Mouse (Mus musculus) stomach, embryonic 16.5 days (tissue): ENCODE data around the gene Mlst8. TPM values are rescaled to one million over a fixed set of nuclear protein-coding genes. Genes with fewer than 3 reads are reported as not detected.

Experiments used
- ATAC-seq: fragments of 200-750 bp; cut with Nextera tagmentation; 2 replicates; pipeline ENCODE4 v1.8.0; 2017; ENCODE audit warnings: moderate number of reproducible peaks, moderate TSS enrichment; ENCODE audit not compliant: insufficient read depth, low FRiP score
- H3K27ac ChIP-seq: fragments of 300-500 bp; sonication (generic); 2 replicates; pipeline ENCODE4 v1.5.1; 2014; ENCODE audit warnings: low read length
- H3K27me3 ChIP-seq: fragments of 300-500 bp; sonication (generic); 2 replicates; pipeline ENCODE4 v1.6.1; 2014; ENCODE audit warnings: low read length, control low read depth, mixed read lengths; ENCODE audit not compliant: control insufficient read depth, insufficient read depth
- H3K36me3 ChIP-seq: fragments of 300-500 bp; sonication (generic); 2 replicates; pipeline ENCODE4 v1.6.1; 2014; ENCODE audit warnings: low read length; ENCODE audit not compliant: control insufficient read depth, insufficient read depth
- H3K4me1 ChIP-seq: fragments of 300-500 bp; sonication (generic); 2 replicates; pipeline ENCODE4 v1.6.1; 2014; ENCODE audit warnings: low read length, control low read depth, mixed read lengths; ENCODE audit not compliant: control insufficient read depth, insufficient read depth
- H3K4me2 ChIP-seq: fragments of 300-500 bp; sonication (generic); 2 replicates; pipeline ENCODE4 v1.6.1; 2014; ENCODE audit warnings: low read depth, low read length, mixed read lengths
- H3K4me3 ChIP-seq: fragments of 300-500 bp; sonication (generic); replicated peaks from 2 replicates; pipeline ENCODE4 v1.5.1; 2014; ENCODE audit warnings: mild to moderate bottlenecking, low read length
- H3K9ac ChIP-seq: fragments of 300-500 bp; sonication (generic); 2 replicates; pipeline ENCODE4 v1.6.1; 2014; ENCODE audit warnings: low read length
- H3K9me3 ChIP-seq: fragments of 300-500 bp; sonication (generic); replicated peaks from 2 replicates; pipeline ENCODE4 v1.6.1; 2016; ENCODE audit warnings: low read length, control low read depth; ENCODE audit not compliant: control insufficient read depth
- WGBS: fragments of 180-500 bp; shearing (Covaris S2); extraction: QIAGEN DNeasy Blood & Tissue Kit; methylation state at CpG from one replicate; pipeline ENCODE4 v1.1.7; 2014; 5-methylcytosine and 5-hydroxymethylcytosine counted together
- polyA plus RNA-seq: library from polyadenylated mRNA; unstranded; fragments of >200 nt; fragmentation: Nextera tagmentation; extraction: Ambion mirVana; gene quantifications from 2 replicates; pipeline ENCODE4 v1.2.1, GENCODE M21; 2015

Mlst8 gene
- polyA plus RNA-seq = 29.0 and 33.6 TPM in 2 replicates

DNA sequence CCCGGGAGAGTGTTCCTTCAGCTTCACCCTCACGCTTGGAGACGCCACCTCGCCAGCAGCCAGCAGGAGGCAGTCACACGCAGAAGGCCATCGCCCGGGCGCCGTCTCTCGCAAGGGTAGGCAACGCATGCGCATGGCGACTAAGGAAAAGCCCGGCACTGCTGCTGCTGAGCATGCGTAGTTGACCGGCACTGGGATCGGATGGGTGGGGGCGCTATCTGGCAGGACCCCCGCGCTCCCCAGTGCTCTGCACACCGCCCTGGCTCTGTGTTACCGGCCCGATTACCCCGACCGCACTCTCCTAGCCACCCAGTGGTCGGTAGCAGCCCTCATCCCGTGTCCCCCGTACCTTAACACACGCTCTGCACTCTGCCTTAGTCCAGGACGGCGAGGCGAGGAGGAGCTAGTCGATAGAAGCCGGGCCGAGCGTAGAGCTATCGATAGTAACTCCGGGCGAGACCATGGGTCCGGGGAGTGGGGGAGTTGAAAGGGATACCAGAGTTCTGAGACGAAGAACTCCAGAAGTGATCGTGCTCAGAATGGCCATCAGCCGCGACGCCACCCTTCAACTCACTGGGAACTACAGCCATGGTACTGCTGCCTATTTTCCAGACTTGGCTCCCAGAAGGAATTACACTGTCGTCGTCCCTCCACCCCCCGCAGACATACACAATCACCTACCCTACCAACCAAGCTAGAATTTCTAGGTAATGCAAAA is at the start of gene Mlst8:
Gene Mlst8 (minus strand): TSS at position 416 of the 718 bp plus-strand sequence.
- H3K4me1 ChIP-seq = peaks cover 13% of the 10 kb centered on the region

DNA sequence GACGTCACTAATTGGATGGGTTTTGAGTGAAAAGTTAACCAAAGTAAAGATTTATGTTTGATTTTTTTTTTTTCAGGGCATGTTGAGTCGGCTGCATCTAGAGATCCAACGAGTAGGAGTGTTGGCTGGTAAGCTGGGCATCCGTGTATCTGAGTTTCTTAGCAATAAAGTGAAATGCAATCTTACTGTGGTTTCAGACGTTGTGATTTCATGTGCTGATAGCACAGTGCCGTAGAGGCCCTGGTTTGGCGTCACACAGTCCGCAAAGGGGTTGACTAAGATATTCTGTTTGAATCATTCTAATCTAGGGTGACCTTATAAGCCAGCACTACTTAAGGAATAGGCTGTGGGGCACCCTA is 49.7 kb upstream of the Mlst8 start:
- no peak for ATAC-seq
- Histone ChIP-seq H3K9me3 (no peaks in the 10 kb centered on the region), H3K9ac (peak overlapping the region; percentile 81), H3K27ac (peak overlapping the region; percentile 85), H3K4me3 (peak overlapping the region; percentile 65), H3K4me2 (peak overlapping the region; percentile 66), H3K27me3 (no peaks in the 10 kb centered on the region), H3K4me1 (peaks cover 42% of the 10 kb centered on the region), H3K36me3 (0 out of 2 replicates have a peak, but pooled peaks cover 6% of the 10 kb centered on the region)
- under 1% methylated on average over 8 of the region's 8 CpGs for WGBS

More for the DNA sequence above, at the start of gene Mlst8:
- H3K4me3 ChIP-seq = peak within 1 kb of the TSS; percentile 86
- peak within 1 kb of the TSS; percentile 95 for H3K9ac ChIP-seq
- peak; percentile 93 for ATAC-seq
- H3K9me3 ChIP-seq = no peaks in the 10 kb centered on the region
- WGBS = under 1% methylated on average over 48 of the region's 48 CpGs
- peaks cover 15% of the 10 kb centered on the region; the same call in 1 of the 2 replicates for H3K36me3 ChIP-seq
- no peaks in the 10 kb centered on the region for H3K27me3 ChIP-seq
- peak within 1 kb of the TSS; percentile 96 for H3K27ac ChIP-seq
- H3K4me2 ChIP-seq = peak within 1 kb of the TSS; percentile 58

DNA sequence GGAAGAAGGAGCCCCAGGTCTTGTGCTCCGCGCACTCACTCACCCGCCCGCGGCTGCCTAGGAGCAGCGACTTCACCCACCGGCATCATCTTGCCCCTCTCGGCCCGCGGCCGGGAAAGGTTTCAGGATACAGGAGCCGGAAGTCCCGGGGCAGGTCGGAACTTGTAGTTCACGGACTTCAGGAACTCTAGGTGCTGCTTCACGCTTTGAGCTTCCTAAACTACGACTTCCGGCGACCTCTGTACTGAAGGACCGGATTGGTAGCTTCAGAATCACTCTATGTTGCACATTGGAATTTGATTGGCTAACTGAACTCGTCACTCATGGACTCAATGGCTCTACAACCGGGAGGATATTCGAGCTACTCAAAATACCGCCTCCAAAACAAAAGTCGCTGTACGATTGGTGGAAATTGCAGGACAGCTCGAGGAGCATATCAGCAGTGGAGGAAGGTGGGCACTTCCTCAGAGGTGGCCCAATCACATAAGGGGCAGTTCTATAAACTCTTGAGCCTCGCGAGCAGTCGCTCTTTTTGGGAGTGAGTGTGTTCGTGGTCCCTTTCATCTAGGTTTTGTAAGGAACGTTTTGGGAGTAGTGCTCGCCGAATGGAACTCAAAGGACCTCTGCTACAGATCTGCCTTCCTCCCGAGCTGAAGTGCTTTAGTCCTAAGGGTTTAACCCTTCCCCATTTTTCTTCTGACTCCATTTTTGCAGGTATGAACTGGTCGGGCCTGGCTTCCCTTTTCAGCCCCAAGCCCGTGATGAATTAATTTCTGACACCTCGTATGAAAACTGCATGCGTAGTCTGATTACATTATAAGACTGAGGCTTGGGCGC is 49.1 kb upstream of the Mlst8 start, which contains the start of gene Traf7:
Gene Traf7 (minus strand): TSS at position 216 of the 837 bp plus-strand sequence.
- peak within 1 kb of the TSS; percentile 66 for H3K4me2 ChIP-seq
- ATAC-seq = peak; percentile 98
- WGBS = under 1% methylated on average over 40 of the region's 40 CpGs
- H3K9ac ChIP-seq = peak within 1 kb of the TSS; percentile 90
- 0 out of 2 replicates have a peak, but pooled peaks cover 6% of the 10 kb centered on the region for H3K36me3 ChIP-seq
- peak within 1 kb of the TSS; percentile 83 for H3K4me3 ChIP-seq
- H3K9me3 ChIP-seq = no peaks in the 10 kb centered on the region
- H3K27ac ChIP-seq = peak within 1 kb of the TSS; percentile 85
- no peaks in the 10 kb centered on the region for H3K27me3 ChIP-seq
- H3K4me1 ChIP-seq = peaks cover 36% of the 10 kb centered on the region

DNA sequence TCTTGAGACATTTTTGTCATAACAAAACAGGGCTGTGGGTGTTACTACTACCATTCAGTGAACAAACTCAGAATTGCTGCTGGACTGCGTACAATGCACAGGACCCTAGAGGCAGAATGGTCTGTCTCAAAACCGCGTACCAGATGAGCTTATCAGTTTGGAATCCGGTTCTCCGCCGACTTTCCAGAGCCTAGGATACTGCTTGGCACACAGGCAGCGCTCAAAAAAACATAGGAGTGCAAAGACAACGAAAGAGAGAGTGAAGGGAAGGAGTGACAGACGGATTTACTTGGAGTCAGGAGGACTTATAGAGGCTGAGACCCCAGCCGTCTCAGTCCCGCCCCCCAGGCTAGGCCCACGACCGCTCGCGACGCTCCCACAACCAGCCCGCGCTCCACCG is 48.4 kb upstream of the Mlst8 start:
- peak overlapping the region; percentile 83 for H3K27ac ChIP-seq
- no peaks in the 10 kb centered on the region for H3K9me3 ChIP-seq
- H3K4me2 ChIP-seq = peak overlapping the region; percentile 61
- H3K4me3 ChIP-seq = peak overlapping the region; percentile 83
- 0 out of 2 replicates have a peak, but pooled peaks cover 6% of the 10 kb centered on the region for H3K36me3 ChIP-seq
- WGBS = 0% methylated on average over 19 of the region's 19 CpGs
- no peak for ATAC-seq
- peak overlapping the region; percentile 90 for H3K9ac ChIP-seq
- H3K27me3 ChIP-seq = no peaks in the 10 kb centered on the region
- peaks cover 33% of the 10 kb centered on the region for H3K4me1 ChIP-seq

DNA sequence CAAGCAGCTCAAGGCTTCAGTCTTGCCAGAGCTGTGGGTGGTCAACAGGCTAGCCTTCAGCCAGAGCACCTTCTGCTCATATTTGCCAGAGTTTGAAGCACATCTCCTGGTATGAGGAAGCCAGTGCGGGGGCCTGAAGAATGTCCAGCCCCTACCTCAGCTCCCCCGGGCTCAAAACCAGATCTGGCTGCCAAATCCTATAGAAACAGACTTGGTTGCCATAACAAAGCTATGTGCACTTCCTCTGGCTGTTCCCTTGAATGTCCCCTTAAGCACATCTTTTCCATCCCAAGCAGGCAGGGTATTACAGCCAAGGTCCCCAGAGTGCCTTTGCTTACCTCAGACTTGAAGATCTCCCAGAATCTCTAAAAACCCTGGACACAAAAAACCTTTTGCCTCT is 45.9 kb upstream of the Mlst8 start:
- Histone ChIP-seq H3K4me1 (peaks cover 23% of the 10 kb centered on the region), H3K27me3 (no peaks in the 10 kb centered on the region), H3K27ac (peak overlapping the region; percentile 43; the same call in 1 of the 2 replicates), H3K9ac (peak overlapping the region; percentile 43), H3K4me2 (0 out of 2 replicates have a peak overlapping the region, but pooled peaks have one; percentile 2), H3K4me3 (no peak overlapping the region), H3K9me3 (no peaks in the 10 kb centered on the region), H3K36me3 (0 out of 2 replicates have a peak, but pooled peaks cover 2% of the 10 kb centered on the region)
- ATAC-seq = no peak
- WGBS = 53% methylated on average over 2 of the region's 2 CpGs

DNA sequence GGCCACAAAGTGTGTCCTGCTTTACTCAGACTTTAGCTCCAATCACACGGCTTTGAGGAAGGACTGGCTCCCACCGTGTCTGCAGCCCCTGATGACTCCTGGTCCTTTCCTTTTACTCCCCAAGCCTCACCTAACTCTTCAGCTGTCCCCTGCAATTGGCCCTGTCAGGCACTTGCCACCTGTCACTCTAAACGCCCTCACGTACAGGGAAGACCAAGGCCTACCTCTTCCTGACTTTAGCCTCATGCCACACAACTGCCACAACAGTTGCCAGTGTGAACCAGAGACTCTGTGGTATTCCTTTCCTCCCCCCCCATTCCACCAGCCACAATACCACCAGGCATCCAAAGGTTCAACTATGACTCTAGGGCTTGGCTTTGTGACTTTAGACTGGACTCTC is 41.6 kb upstream of the Mlst8 start:
- no peak overlapping the region for H3K4me3 ChIP-seq
- H3K36me3 ChIP-seq = peaks cover 16% of the 10 kb centered on the region; the same call in 1 of the 2 replicates
- ATAC-seq = no peak

DNA sequence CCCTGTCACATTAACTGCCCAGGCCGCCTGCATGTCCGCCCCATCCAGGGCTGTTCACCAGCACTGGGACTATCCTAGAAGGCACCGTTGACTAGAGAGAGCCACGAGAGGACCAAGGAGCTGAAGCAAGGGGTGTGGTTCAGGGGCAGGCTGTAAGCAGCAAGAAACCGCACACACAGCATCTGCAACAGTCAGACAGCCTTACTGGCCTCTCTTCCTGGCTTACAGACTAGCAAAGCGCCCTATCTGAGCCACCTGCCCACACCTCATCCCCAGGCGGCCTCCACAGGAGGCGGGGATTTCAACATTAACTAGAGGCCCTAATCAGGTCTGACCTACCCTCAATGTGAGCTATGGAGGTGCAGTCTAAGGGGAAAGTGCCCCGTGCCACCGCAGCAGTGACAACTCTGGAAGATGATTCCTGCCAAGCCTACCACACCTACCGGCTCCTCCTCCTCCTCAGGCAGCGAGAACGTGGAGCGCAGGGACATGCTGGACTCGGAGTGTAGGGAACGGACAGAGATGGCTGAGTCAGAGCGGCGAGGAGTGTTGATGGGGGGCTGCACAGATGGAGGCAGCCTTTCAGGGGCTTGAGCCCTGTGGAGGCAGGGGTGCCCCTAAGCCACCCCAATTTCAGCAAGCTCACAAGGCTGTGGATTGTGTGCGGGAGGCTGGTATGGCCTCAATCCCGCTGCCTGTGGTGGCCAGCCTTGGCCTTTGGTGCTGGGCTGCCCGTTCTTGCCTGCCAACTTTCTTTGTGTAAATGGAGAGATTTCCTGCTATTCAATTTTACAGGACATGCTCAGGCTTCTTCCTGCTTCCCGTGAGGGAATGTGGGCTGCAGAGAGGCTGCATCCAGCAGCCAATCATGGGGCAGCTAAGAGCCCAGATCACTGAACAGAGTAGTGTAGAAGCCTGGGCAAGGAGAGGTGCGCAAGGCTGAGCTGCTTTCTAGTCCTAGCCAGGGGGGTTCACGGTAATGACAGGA is 35.7 kb upstream of the Mlst8 start:
- Histone ChIP-seq H3K27ac (peak overlapping the region; percentile 50; the same call in 1 of the 2 replicates), H3K9me3 (no peaks in the 10 kb centered on the region), H3K27me3 (no peaks in the 10 kb centered on the region), H3K9ac (peak overlapping the region; percentile 46), H3K4me1 (no peaks in the 10 kb centered on the region), H3K4me2 (peak overlapping the region; percentile 10; the same call in 1 of the 2 replicates), H3K4me3 (0 out of 2 replicates have a peak overlapping the region, but pooled peaks have one; percentile 5), H3K36me3 (peaks cover 23% of the 10 kb centered on the region)
- ATAC-seq = peak; percentile 19; the same call in 1 of the 2 replicates
- WGBS = 82% methylated on average over 24 of the region's 24 CpGs

More for the DNA sequence above, 41.6 kb upstream of the Mlst8 start:
- Histone ChIP-seq H3K9me3 (no peaks in the 10 kb centered on the region), H3K4me1 (peaks cover 4% of the 10 kb centered on the region; the same call in 1 of the 2 replicates), H3K27ac (no peak overlapping the region), H3K9ac (no peak overlapping the region), H3K4me2 (no peak overlapping the region), H3K27me3 (no peaks in the 10 kb centered on the region)
- 88% methylated on average over 4 of the region's 4 CpGs for WGBS

DNA sequence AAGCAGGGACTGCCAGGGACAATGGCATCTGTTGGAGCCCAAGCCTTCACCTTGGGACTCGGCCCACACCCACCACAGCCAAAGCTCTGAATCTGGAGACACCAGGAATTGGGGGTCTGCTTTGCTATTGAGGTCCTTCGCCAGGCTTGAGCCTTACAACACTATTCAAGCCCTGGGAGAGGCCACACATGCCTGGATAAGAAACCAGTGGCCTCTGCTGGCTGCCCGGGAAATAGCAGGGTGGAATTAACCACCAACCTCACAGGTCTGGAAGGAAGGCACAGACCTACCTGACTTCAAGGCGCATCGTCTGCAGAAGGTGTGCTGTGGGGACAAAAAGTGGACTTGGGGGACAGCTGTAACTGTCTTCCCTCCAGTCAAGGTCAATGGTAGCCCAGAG is 34.7 kb upstream of the Mlst8 start:
- no peak overlapping the region for H3K27ac ChIP-seq
- ATAC-seq = peak; percentile 64; the same call in 1 of the 2 replicates
- whole genome bisulfite sequencing = 53% methylated on average over 5 of the region's 5 CpGs
- H3K27me3 ChIP-seq = no peaks in the 10 kb centered on the region
- H3K4me2 ChIP-seq = 0 out of 2 replicates have a peak overlapping the region, but pooled peaks have one; percentile 10
- peaks cover 31% of the 10 kb centered on the region for H3K36me3 ChIP-seq
- no peaks in the 10 kb centered on the region for H3K4me1 ChIP-seq
- H3K9me3 ChIP-seq = no peaks in the 10 kb centered on the region
- peak overlapping the region; percentile 46; the same call in 1 of the 2 replicates for H3K9ac ChIP-seq
- H3K4me3 ChIP-seq = no peak overlapping the region
